Mouse (Mus musculus) stomach, embryonic 14.5 days (tissue): ENCODE results near the gene Eps15. TPM values are rescaled to one million over a fixed set of nuclear protein-coding genes. Genes with fewer than 3 reads are reported as not detected.

Experiments used
- ATAC-seq: fragments of 200-750 bp; cut with Nextera tagmentation; 2 replicates; pipeline ENCODE4 v1.8.0; 2017; ENCODE audit warnings: low read depth, moderate TSS enrichment; ENCODE audit not compliant: insufficient number of reproducible peaks, insufficient read depth, low FRiP score
- H3K27ac ChIP-seq: fragments of 300-500 bp; sonication (generic); 2 replicates; pipeline ENCODE4 v1.5.1; 2014; ENCODE audit warnings: mild to moderate bottlenecking, low read length, moderate library complexity, mixed read lengths
- H3K27me3 ChIP-seq: fragments of 300-500 bp; sonication (generic); 2 replicates; pipeline ENCODE4 v1.6.1; 2014; ENCODE audit warnings: low read length, control low read depth, mixed read lengths; ENCODE audit not compliant: control insufficient read depth, insufficient read depth
- H3K36me3 ChIP-seq: fragments of 300-500 bp; sonication (generic); 2 replicates; pipeline ENCODE4 v1.6.1; 2014; ENCODE audit warnings: mild to moderate bottlenecking, control low read depth, low read length, moderate library complexity, mixed read lengths; ENCODE audit not compliant: control insufficient read depth, insufficient read depth
- H3K4me1 ChIP-seq: fragments of 300-500 bp; sonication (generic); 2 replicates; pipeline ENCODE4 v1.6.1; 2014; ENCODE audit warnings: low read length, control low read depth, mixed read lengths; ENCODE audit not compliant: control insufficient read depth, insufficient read depth
- H3K4me2 ChIP-seq: fragments of 300-500 bp; sonication (generic); replicated peaks from 2 replicates; pipeline ENCODE4 v1.6.1; 2014; ENCODE audit warnings: low read depth, low read length, control low read depth
- H3K4me3 ChIP-seq: fragments of 300-500 bp; sonication (generic); 2 replicates; pipeline ENCODE4 v1.5.1; 2014; ENCODE audit warnings: low read depth, low read length, control low read depth
- H3K9ac ChIP-seq: fragments of 300-500 bp; sonication (generic); replicated peaks from 2 replicates; pipeline ENCODE4 v1.6.1; 2014; ENCODE audit warnings: low read depth, mild to moderate bottlenecking, control low read depth, low read length, moderate library complexity, mixed read lengths
- H3K9me3 ChIP-seq: fragments of 300-500 bp; sonication (generic); 2 replicates; pipeline ENCODE4 v1.6.1; 2016; ENCODE audit warnings: low read depth, low read length, control low read depth; ENCODE audit not compliant: control insufficient read depth
- whole genome bisulfite sequencing: fragments of 180-500 bp; shearing (Covaris S2); extraction: QIAGEN DNeasy Blood & Tissue Kit; methylation state at CpG from one replicate; pipeline ENCODE4 v1.1.7; 2014; 5-methylcytosine and 5-hydroxymethylcytosine counted together
- polyA plus RNA-seq: library from polyadenylated mRNA; unstranded; fragments of >200 nt; fragmentation: Nextera tagmentation; extraction: Ambion mirVana; gene quantifications from 2 replicates; pipeline ENCODE4 v1.2.1, GENCODE M21; 2014

Gene Eps15
- polyA plus RNA-seq, 1 experiment from 2014 or later: 50.4 TPM

DNA sequence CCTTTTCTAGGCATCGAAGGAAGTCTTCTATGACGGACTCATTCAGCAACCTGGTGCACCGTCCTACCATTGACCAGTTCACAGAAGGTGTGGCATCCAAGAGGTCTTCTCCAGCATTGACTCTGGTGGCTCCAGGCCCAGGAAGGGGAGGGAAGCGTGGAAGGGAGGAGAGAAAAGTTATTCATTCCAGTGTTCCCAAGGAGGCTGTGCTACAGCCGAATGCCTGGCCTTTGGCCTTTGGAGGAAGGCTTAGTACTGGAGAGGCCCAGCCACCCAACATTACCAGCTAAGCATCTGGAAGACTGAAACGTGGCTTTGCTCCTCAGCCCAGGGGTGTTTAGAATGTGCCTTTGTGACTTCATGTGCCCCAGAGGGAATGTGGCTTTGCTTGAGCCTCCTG is 142.4 kb downstream of the Eps15 start:
- Histone ChIP-seq H3K9ac (no peak overlapping the region), H3K36me3 (no peaks in the 10 kb centered on the region), H3K9me3 (no peaks in the 10 kb centered on the region), H3K4me2 (no peak overlapping the region), H3K27ac (no peak overlapping the region), H3K4me1 (no peaks in the 10 kb centered on the region), H3K27me3 (no peaks in the 10 kb centered on the region), H3K4me3 (no peak overlapping the region)
- ATAC-seq: no peak
- WGBS: 79% methylated on average over 6 of the region's 6 CpGs

GRCm38 (mm10) chr4:109423438-109423837 is 143.4 kb downstream of the Eps15 start:
- Histone ChIP-seq H3K9me3 (no peaks in the 10 kb centered on the region), H3K27ac (no peak overlapping the region), H3K27me3 (no peaks in the 10 kb centered on the region), H3K36me3 (no peaks in the 10 kb centered on the region), H3K9ac (no peak overlapping the region), H3K4me1 (no peaks in the 10 kb centered on the region), H3K4me2 (no peak overlapping the region), H3K4me3 (no peak overlapping the region)
- WGBS: 61% methylated on average over 2 of the region's 2 CpGs
- no peak for ATAC-seq

- H3K9ac ChIP-seq: no peak overlapping the region
- WGBS: 57% methylated on average over 1 of the region's 1 CpGs
These were observed 147.0 kb downstream of the Eps15 start for GRCm38 (mm10) chr4:109427058-109427457.

GRCm38 (mm10) chr4:109430250-109430649 is 150.2 kb downstream of the Eps15 start:
- 93% methylated on average over 7 of the region's 7 CpGs for WGBS
- ATAC-seq: no peak
- Histone ChIP-seq H3K27me3 (no peaks in the 10 kb centered on the region), H3K4me3 (no peak overlapping the region), H3K27ac (no peak overlapping the region), H3K4me1 (no peaks in the 10 kb centered on the region), H3K4me2 (no peak overlapping the region), H3K36me3 (no peaks in the 10 kb centered on the region), H3K9ac (no peak overlapping the region), H3K9me3 (no peaks in the 10 kb centered on the region)

More at GRCm38 (mm10) chr4:109427058-109427457, 147.0 kb downstream of the Eps15 start:
- no peak overlapping the region for H3K4me2 ChIP-seq
- H3K4me1 ChIP-seq: no peaks in the 10 kb centered on the region
- H3K9me3 ChIP-seq: no peaks in the 10 kb centered on the region
- H3K4me3 ChIP-seq: no peak overlapping the region
- no peaks in the 10 kb centered on the region for H3K27me3 ChIP-seq
- no peaks in the 10 kb centered on the region for H3K36me3 ChIP-seq
- ATAC-seq: no peak
- no peak overlapping the region for H3K27ac ChIP-seq

GRCm38 (mm10) chr4:109430854-109431253 is 150.8 kb downstream of the Eps15 start:
- Histone ChIP-seq H3K9ac (no peak overlapping the region), H3K36me3 (no peaks in the 10 kb centered on the region), H3K4me3 (no peak overlapping the region), H3K27ac (no peak overlapping the region), H3K4me2 (no peak overlapping the region), H3K27me3 (no peaks in the 10 kb centered on the region), H3K9me3 (no peaks in the 10 kb centered on the region), H3K4me1 (no peaks in the 10 kb centered on the region)
- peak; percentile 76; the same call in 1 of the 2 replicates for ATAC-seq
- WGBS: 49% methylated on average over 13 of the region's 13 CpGs

DNA sequence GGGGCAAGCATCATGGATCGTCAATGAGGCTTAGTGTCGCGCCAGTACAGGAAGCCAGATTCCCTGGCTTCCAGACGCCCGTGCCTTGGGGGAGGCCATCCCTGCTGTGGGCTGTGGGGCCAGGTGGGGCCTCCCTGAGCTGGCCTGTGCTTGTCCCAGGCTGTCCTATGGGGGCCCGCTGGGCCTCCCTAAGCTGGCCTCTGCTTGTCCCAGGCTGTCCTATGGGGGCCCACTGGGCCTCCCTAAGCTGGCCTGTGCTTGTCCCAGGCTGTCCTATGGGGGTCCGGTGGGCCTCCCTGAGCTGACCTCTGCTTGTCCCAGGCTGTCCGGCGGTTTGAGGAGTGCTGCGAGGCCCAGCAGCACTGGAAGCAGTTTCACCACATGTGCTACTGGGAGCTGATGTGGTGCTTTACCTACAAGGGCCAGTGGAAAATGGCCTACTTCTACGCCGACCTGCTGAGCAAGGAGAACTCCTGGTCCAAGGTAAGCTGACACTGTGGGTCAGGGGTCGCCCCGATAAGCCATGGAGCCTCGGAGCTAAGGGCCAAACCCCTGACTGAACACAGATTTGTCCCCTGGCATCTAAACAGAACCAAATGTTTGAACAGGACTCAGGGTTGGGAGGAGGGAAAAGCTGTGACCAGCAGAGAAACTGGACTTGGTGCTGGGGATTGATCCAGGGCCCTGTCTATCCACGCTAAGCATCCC is 152.8 kb downstream of the Eps15 start:
- Histone ChIP-seq H3K36me3 (no peaks in the 10 kb centered on the region), H3K9ac (no peak overlapping the region), H3K4me3 (no peak overlapping the region), H3K27ac (no peak overlapping the region), H3K27me3 (no peaks in the 10 kb centered on the region), H3K4me1 (no peaks in the 10 kb centered on the region), H3K9me3 (no peaks in the 10 kb centered on the region), H3K4me2 (no peak overlapping the region)
- 58% methylated on average over 16 of the region's 16 CpGs for WGBS
- no peak for ATAC-seq

DNA sequence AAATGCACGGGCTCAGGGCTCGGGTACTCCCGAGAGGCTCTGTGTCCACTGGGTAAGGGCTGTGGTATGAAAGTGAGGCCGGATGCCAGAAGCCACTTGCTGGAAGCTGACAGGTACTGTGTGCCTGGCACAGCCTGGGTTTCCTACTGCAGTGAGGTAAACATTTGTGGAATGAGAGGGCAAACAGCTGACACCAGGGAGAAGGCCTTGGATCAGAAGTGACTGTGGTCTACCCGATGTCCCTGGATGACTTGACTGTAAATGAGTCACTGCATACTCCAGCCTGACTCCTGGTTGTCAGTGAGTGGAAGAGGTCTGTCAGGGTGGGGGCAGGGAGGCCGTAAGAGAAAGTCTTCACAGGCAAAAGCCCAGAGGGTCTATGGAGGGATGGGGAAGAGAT is 153.6 kb downstream of the Eps15 start:
- whole genome bisulfite sequencing: 51% methylated on average over 6 of the region's 6 CpGs

GRCm38 (mm10) chr4:109434256-109434655 is 154.2 kb downstream of the Eps15 start:
- WGBS: 88% methylated on average over 1 of the region's 1 CpGs
- no peaks in the 10 kb centered on the region for H3K27me3 ChIP-seq
- no peaks in the 10 kb centered on the region for H3K9me3 ChIP-seq
- no peak for ATAC-seq
- no peaks in the 10 kb centered on the region for H3K36me3 ChIP-seq
- no peak overlapping the region for H3K4me3 ChIP-seq
- H3K27ac ChIP-seq: no peak overlapping the region
- no peaks in the 10 kb centered on the region for H3K4me1 ChIP-seq
- no peak overlapping the region for H3K4me2 ChIP-seq
- no peak overlapping the region for H3K9ac ChIP-seq

More for the DNA sequence above, 153.6 kb downstream of the Eps15 start:
- no peaks in the 10 kb centered on the region for H3K9me3 ChIP-seq
- H3K27ac ChIP-seq: no peak overlapping the region
- H3K4me3 ChIP-seq: no peak overlapping the region
- no peaks in the 10 kb centered on the region for H3K4me1 ChIP-seq
- H3K27me3 ChIP-seq: no peaks in the 10 kb centered on the region
- no peaks in the 10 kb centered on the region for H3K36me3 ChIP-seq
- no peak for ATAC-seq
- no peak overlapping the region for H3K4me2 ChIP-seq
- no peak overlapping the region for H3K9ac ChIP-seq
